Mouse (Mus musculus) CD4-positive, CD25-positive, alpha-beta regulatory T cell (primary cell): ENCODE data around the gene Gm20897. TPM values are rescaled to one million over a fixed set of nuclear protein-coding genes. Genes with fewer than 3 reads are reported as not detected.

Source experiments
- polyA plus RNA-seq: library from polyadenylated mRNA; unstranded; fragments of 100-300 nt; shearing (Covaris generic); gene quantifications from one replicate; pipeline ENCODE4 v1.2.1, GENCODE M21; 2017

Gene Gm20897
- not detected for polyA plus RNA-seq

DNA sequence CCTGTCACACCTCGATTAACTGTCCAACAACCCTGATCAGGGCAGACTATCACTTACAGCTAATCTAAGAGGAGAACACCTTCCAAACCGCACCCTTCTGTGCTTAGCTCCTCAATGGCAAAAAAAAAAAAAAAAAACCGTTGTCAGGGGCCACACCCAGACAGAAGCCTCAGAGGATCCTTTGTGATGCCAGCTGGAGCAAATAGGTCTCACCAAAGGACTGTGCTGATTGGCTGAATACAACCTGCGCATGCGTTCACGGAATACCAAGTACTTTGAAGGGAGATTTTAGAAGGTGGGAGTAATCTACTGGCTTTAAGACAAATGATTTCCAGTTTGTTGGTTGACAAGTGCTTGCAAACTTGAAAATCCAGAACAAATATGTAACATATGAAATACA lies at the start of gene Gm20897:
Gm20897 (minus strand) TSS at position 101 of the 400 bp plus-strand sequence.

Other genes starting within 250 kb of the Gm20897 start
- not detected for gene Gm21732, start 73.5 kb upstream of the Gm20897 start, polyA plus RNA-seq